Mouse (Mus musculus) stomach, embryonic 14.5 days (tissue): ENCODE data around the gene Mroh3. TPM values are rescaled to one million over a fixed set of nuclear protein-coding genes. Genes with fewer than 3 reads are reported as not detected.

ENCODE experiments used
- ATAC-seq: fragments of 200-750 bp; cut with Nextera tagmentation; 2 replicates; pipeline ENCODE4 v1.8.0; 2017; ENCODE audit warnings: low read depth, moderate TSS enrichment; ENCODE audit not compliant: insufficient number of reproducible peaks, insufficient read depth, low FRiP score
- H3K27ac ChIP-seq: fragments of 300-500 bp; sonication (generic); 2 replicates; pipeline ENCODE4 v1.5.1; 2014; ENCODE audit warnings: mild to moderate bottlenecking, low read length, moderate library complexity, mixed read lengths
- H3K27me3 ChIP-seq: fragments of 300-500 bp; sonication (generic); 2 replicates; pipeline ENCODE4 v1.6.1; 2014; ENCODE audit warnings: low read length, control low read depth, mixed read lengths; ENCODE audit not compliant: control insufficient read depth, insufficient read depth
- H3K36me3 ChIP-seq: fragments of 300-500 bp; sonication (generic); 2 replicates; pipeline ENCODE4 v1.6.1; 2014; ENCODE audit warnings: mild to moderate bottlenecking, control low read depth, low read length, moderate library complexity, mixed read lengths; ENCODE audit not compliant: control insufficient read depth, insufficient read depth
- H3K4me1 ChIP-seq: fragments of 300-500 bp; sonication (generic); 2 replicates; pipeline ENCODE4 v1.6.1; 2014; ENCODE audit warnings: low read length, control low read depth, mixed read lengths; ENCODE audit not compliant: control insufficient read depth, insufficient read depth
- H3K4me2 ChIP-seq: fragments of 300-500 bp; sonication (generic); replicated peaks from 2 replicates; pipeline ENCODE4 v1.6.1; 2014; ENCODE audit warnings: low read depth, low read length, control low read depth
- H3K4me3 ChIP-seq: fragments of 300-500 bp; sonication (generic); 2 replicates; pipeline ENCODE4 v1.5.1; 2014; ENCODE audit warnings: low read depth, low read length, control low read depth
- H3K9ac ChIP-seq: fragments of 300-500 bp; sonication (generic); replicated peaks from 2 replicates; pipeline ENCODE4 v1.6.1; 2014; ENCODE audit warnings: low read depth, mild to moderate bottlenecking, control low read depth, low read length, moderate library complexity, mixed read lengths
- H3K9me3 ChIP-seq: fragments of 300-500 bp; sonication (generic); 2 replicates; pipeline ENCODE4 v1.6.1; 2016; ENCODE audit warnings: low read depth, low read length, control low read depth; ENCODE audit not compliant: control insufficient read depth
- WGBS: fragments of 180-500 bp; shearing (Covaris S2); extraction: QIAGEN DNeasy Blood & Tissue Kit; methylation state at CpG from one replicate; pipeline ENCODE4 v1.1.7; 2014; 5-methylcytosine and 5-hydroxymethylcytosine counted together
- polyA plus RNA-seq: library from polyadenylated mRNA; unstranded; fragments of >200 nt; fragmentation: Nextera tagmentation; extraction: Ambion mirVana; gene quantifications from 2 replicates; pipeline ENCODE4 v1.2.1, GENCODE M21; 2014

Gene Mroh3
- polyA plus RNA-seq, 1 experiment from 2014 or later, result 2.7 TPM

DNA sequence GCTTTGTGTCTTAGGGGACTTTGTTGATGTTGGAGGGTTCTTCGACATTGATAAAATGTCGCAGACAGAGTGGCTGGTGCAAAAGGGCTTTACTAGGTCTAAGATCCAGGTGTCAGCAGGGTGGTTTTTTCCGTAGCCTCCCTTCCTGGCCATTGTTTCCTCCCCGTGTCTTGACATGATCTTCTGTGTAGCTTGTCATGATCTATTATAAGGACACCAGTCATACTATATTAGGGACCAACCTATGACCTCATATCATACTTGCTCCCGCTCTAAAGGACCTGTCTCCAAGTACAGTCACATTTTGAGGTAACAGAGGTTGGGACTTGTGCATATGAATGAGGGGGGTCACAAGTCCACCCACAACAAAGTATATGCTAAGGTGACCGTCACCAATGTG, 51.7 kb downstream of the Mroh3 start:
- Histone ChIP-seq H3K36me3 (peaks cover 27% of the 10 kb centered on the region), H3K9me3 (no peaks in the 10 kb centered on the region), H3K4me3 (no peak overlapping the region), H3K9ac (no peak overlapping the region), H3K4me1 (no peaks in the 10 kb centered on the region), H3K27ac (no peak overlapping the region), H3K4me2 (no peak overlapping the region), H3K27me3 (no peaks in the 10 kb centered on the region)
- no peak for ATAC-seq
- 88% methylated on average over 6 of the region's 6 CpGs for WGBS

DNA sequence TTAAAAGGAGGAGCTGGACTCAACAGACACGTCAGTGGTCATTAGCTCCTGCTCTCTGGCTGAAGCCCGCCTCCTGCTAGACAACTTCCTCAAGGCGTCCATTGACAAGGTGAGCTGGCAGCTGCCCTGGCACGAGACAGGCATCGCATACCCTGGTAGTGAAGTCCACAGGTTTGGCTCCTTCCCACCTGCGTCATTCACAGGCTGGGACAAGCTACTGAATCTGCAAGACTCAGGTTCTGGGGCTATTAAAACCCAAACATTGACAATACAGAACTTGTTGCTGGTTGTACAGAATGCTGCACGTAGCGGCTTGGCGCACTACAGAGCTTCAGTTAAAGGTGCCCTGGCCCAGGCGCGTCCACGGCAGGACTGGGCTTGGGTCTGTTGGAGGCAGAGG, 52.3 kb downstream of the Mroh3 start:
- H3K4me2 ChIP-seq, result no peak overlapping the region
- no peaks in the 10 kb centered on the region for H3K27me3 ChIP-seq
- H3K9me3 ChIP-seq, result no peaks in the 10 kb centered on the region
- H3K4me3 ChIP-seq, result no peak overlapping the region
- no peak for ATAC-seq
- H3K4me1 ChIP-seq, result no peaks in the 10 kb centered on the region
- H3K36me3 ChIP-seq, result peaks cover 27% of the 10 kb centered on the region
- H3K9ac ChIP-seq, result no peak overlapping the region
- 86% methylated on average over 12 of the region's 12 CpGs for WGBS
- no peak overlapping the region for H3K27ac ChIP-seq

DNA sequence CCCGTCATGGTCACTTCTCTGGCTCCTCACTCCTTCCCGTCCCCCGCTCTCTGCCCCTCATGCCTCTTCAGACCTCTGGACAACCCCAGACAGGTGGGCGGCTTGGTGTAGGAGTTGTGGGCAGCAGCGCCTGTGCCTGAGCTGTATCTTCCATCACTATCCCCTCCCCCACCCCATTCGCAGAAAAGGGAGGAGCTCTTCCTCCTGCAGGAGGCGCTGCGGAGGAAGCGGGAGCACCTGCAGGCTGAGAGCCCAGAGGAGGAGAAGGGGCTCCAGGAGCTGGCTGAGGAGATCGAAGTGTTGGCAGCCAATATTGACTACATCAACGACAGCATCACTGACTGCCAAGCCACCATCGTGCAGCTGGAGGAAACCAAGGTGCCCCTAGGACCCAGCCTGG, 52.8 kb downstream of the Mroh3 start:
- H3K27me3 ChIP-seq, result no peaks in the 10 kb centered on the region
- no peaks in the 10 kb centered on the region for H3K4me1 ChIP-seq
- H3K27ac ChIP-seq, result no peak overlapping the region
- H3K36me3 ChIP-seq, result peaks cover 27% of the 10 kb centered on the region
- ATAC-seq, result 0 out of 2 replicates have a peak, but pooled peaks have one; percentile 28
- 53% methylated on average over 12 of the region's 12 CpGs for WGBS
- H3K4me2 ChIP-seq, result no peak overlapping the region
- no peak overlapping the region for H3K4me3 ChIP-seq
- H3K9ac ChIP-seq, result no peak overlapping the region
- no peaks in the 10 kb centered on the region for H3K9me3 ChIP-seq

DNA sequence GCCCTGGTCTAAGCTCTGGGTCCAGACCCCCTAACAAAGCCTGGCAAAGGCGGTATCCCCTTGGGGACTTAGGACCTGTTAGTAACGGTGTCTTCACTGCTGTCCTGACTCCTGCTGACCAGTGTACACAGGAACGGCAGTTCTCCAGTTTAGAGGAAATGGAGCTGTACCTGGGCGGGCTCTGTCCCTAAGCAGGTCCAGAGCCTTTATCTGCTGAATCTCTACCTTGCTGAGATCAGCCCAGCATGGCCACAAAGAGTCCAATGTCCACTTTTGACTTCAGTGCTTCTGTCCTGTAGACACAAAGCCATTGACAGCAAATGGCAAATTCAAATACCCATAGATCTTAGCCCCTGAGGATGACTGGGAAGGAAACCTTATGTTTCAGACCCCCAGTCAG, 55.7 kb downstream of the Mroh3 start:
- peaks cover 23% of the 10 kb centered on the region for H3K36me3 ChIP-seq
- 90% methylated on average over 4 of the region's 4 CpGs for WGBS

DNA sequence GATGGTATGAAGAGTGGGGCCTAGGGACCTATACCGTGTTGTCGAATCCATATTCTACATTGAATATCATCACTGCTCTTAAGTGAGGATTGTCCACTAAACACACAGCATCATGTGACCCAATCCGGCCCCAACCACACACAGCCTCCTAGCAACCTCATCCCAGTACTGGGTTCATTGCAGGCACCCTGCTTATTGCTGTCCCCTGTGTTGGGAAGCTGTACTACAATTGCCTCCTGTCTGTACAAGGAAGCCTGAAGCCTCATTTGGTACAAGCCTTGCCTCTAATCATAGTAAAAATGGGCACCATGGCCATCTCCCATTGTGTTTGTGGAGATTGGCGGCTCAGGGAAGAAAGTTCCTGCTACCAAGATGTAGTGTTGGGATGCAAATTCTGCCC, 56.3 kb downstream of the Mroh3 start:
- Histone ChIP-seq H3K4me1 (no peaks in the 10 kb centered on the region), H3K36me3 (peaks cover 26% of the 10 kb centered on the region), H3K9me3 (no peaks in the 10 kb centered on the region), H3K9ac (no peak overlapping the region), H3K4me2 (no peak overlapping the region), H3K4me3 (no peak overlapping the region), H3K27me3 (no peaks in the 10 kb centered on the region), H3K27ac (no peak overlapping the region)
- 97% methylated on average over 4 of the region's 4 CpGs for WGBS
- no peak for ATAC-seq

More for the DNA sequence above, 55.7 kb downstream of the Mroh3 start:
- no peak overlapping the region for H3K9ac ChIP-seq
- H3K9me3 ChIP-seq, result no peaks in the 10 kb centered on the region
- H3K4me2 ChIP-seq, result no peak overlapping the region
- H3K27me3 ChIP-seq, result no peaks in the 10 kb centered on the region
- no peaks in the 10 kb centered on the region for H3K4me1 ChIP-seq
- no peak for ATAC-seq
- no peak overlapping the region for H3K4me3 ChIP-seq
- H3K27ac ChIP-seq, result no peak overlapping the region

DNA sequence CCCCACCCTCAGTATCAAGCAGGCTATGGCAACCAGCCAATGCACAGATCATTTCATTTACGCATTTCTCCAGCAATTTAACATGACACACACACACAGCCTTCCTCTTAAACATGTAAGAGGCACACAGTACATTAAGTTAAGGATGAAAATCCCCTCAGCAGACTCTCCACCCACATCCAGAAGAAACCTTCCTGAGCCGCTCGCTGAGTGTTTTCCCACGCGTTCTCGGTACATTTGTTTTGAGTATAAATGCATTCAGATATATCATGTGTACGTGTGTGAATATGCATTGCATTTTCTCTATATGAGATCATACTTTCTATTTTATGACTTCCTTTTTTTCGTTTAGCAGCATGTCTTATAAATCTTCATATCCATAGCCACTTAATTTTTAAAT, 61.3 kb downstream of the Mroh3 start:
- Histone ChIP-seq H3K4me1 (no peaks in the 10 kb centered on the region), H3K36me3 (peaks cover 35% of the 10 kb centered on the region), H3K4me3 (no peak overlapping the region), H3K27ac (no peak overlapping the region), H3K4me2 (no peak overlapping the region), H3K27me3 (no peaks in the 10 kb centered on the region), H3K9me3 (no peaks in the 10 kb centered on the region), H3K9ac (no peak overlapping the region)
- WGBS, result 74% methylated on average over 8 of the region's 8 CpGs
- ATAC-seq, result no peak

DNA sequence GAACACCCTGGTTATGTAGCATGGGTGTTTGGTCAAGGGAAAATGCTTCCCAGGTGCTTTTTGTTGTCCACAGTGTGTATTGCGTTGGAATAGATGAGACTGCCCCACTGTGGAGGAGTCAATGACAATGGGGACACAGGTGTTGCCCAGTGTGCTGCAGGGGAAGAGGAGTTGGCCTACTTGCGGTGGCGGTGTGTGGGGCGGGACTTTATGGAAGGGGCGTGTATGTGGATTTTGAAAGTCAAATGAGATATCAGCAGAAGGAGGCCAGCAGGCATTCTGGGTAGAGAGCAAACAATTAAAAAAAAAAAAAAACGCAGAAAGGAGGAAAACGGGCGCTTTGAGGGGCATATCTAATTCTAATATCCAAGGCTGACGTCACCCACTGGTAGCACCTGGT, 62.9 kb downstream of the Mroh3 start:
- Histone ChIP-seq H3K4me3 (no peak overlapping the region), H3K9ac (no peak overlapping the region), H3K4me1 (no peaks in the 10 kb centered on the region), H3K36me3 (peaks cover 34% of the 10 kb centered on the region), H3K4me2 (no peak overlapping the region), H3K27ac (no peak overlapping the region), H3K9me3 (no peaks in the 10 kb centered on the region), H3K27me3 (no peaks in the 10 kb centered on the region)
- WGBS, result 88% methylated on average over 9 of the region's 9 CpGs
- no peak for ATAC-seq

DNA sequence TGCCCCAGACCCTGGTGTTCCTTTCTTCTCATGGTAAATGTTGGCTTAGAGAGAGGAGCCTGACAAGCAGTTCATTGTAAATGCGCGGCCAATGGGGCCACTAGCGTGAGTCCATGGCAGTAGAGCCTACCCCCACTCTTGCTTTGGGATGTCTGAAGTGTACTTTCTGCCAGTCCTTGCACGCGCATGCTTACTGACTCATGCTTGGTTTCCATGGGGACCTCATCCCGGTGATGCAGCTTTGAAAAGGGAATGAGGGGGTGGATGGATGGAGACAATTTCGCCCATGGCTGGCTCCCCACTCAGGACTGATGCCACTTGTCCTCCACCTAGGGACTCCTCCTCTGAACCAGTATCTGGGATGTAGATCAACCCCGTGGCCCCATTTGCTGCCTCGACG, 69.1 kb downstream of the Mroh3 start:
- no peak overlapping the region for H3K27ac ChIP-seq
- H3K4me2 ChIP-seq, result no peak overlapping the region
- H3K36me3 ChIP-seq, result peaks cover 11% of the 10 kb centered on the region
- no peaks in the 10 kb centered on the region for H3K9me3 ChIP-seq
- H3K9ac ChIP-seq, result no peak overlapping the region
- 87% methylated on average over 10 of the region's 10 CpGs for WGBS
- H3K27me3 ChIP-seq, result no peaks in the 10 kb centered on the region
- H3K4me1 ChIP-seq, result peaks cover 12% of the 10 kb centered on the region
- H3K4me3 ChIP-seq, result no peak overlapping the region
- ATAC-seq, result no peak

DNA sequence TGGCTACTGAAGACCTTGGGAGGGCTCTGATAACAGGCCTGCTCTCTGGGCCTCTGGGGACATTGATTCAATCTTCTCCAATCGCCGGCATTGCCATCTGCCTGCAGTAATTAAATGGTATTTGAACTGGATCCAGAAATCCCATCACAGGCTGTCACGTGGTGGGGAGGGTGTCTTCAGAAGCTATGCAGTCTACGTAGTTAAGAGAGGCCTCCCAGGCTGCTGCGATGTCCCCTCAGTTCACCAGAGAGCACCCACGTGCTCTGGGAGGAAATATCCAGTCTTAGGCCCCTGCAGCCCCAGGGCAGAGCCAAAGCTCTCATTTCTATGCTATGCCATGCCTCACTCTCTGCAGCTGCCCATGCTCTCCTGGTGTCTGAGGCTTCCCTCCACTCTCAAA, 70.3 kb downstream of the Mroh3 start:
- Histone ChIP-seq H3K27me3 (no peaks in the 10 kb centered on the region), H3K4me2 (no peak overlapping the region), H3K36me3 (no peaks in the 10 kb centered on the region; the same call in 1 of the 2 replicates), H3K4me3 (no peak overlapping the region), H3K27ac (0 out of 2 replicates have a peak overlapping the region, but pooled peaks have one; percentile 10), H3K9me3 (no peaks in the 10 kb centered on the region), H3K4me1 (peaks cover 23% of the 10 kb centered on the region), H3K9ac (no peak overlapping the region)
- ATAC-seq, result no peak
- 45% methylated on average over 6 of the region's 6 CpGs for WGBS
